Mouse (Mus musculus): ENCODE measurements around the gene Cc2d2a.

- TF ChIP-seq CTCF (IDR thresholded peaks at IDR 0.05; ENCODE audit: control insufficient read depth, insufficient read depth, insufficient replicate concordance, low read depth, low read length) (no peak), POLR2A (IDR thresholded peaks at IDR 0.05; ENCODE audit: control insufficient read depth, low read depth, low read length) (no peak)
These were observed 23.3 kb downstream of the Cc2d2a start for GRCm38 (mm10) chr5:43685466-43685865.

Data from testis, adult 2 months (tissue).